Comparison of ENCODE assay signal across 14 mouse cellular contexts in the genomic region with DNA sequence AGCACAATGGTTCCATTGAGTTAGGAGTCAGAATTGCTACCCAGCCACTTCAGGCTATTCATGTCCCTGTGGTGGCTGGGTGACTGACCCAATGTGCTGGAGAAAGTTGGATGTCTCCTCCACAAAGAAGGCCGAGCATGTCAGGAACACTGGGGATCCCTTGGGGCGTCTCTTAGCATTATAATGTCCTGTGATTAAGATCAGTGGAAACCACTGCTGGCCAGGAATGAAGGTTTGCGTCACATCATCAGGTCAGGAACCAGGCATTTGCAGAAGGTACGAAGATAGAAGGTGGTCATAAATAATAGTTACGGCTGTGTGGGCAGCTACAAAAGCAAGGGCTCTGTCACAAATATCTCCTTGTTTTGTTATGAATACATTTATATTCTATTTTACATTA.
DNase-seq lines count a peak whose midpoint lies in the region.
"Had no signal": no experiment of that assay in that cellular context is flagged by ENCODE, and none has a peak within 500 bp of the region (broad histone marks: within the 10 kb centered on the region; RNA-seq: fewer than 3 reads in every experiment).

No protein-coding gene starts in this region.

- peak; percentile 72 for DNase-seq in fat pad, adult 2 months (ENCODE audit: extremely low read depth, low read depth, low spot score)
- peak; percentile 65 for DNase-seq in gonadal fat pad, adult 2 months (ENCODE audit: low read depth)
- DNase-seq in left cerebral cortex, adult 18-20 months (ENCODE audit: low spot score in 2 of 2), result no peak
- DNase-seq in right cerebral cortex, postnatal 36 days (ENCODE audit: low spot score in 2 of 2), result no peak
- DNase-seq: adrenal gland, adult 2 months; adrenal gland, adult 8-10 months; adrenal gland, postnatal 10 days; adrenal gland, postnatal 14 days; adrenal gland, postnatal 25 days; adrenal gland, postnatal 36 days; B cell, adult 2 months; cerebellum, adult 11 months; cerebellum, adult 11-12 months; cerebellum, adult 18-20 months had no signal

Comparison
In these comparisons a context has a peak if more than half of its experiments do, and no peak if none do; other contexts are left out.
1. DNase-seq: peak in fat pad, adult 2 months (single experiment) and gonadal fat pad, adult 2 months (single experiment); none in left cerebral cortex, adult 18-20 months (0 of 2) and right cerebral cortex, postnatal 36 days (0 of 2).